Mouse (Mus musculus): ENCODE results near the gene Kirrel3. TPM values are rescaled to one million over a fixed set of nuclear protein-coding genes. Genes with fewer than 3 reads are reported as not detected.

Kirrel3 gene
- 10.7 TPM for polyA plus RNA-seq (2014; fragmentation: Illumina TruSeq; extraction: RNeasy Lipid Tissue Mini Kit (QIAGEN cat#74804); ENCODE audit: low read depth, low replicate concordance)

GRCm38 (mm10) chr9:34485759-34486431 lies at the start of gene Kirrel3:
TSS of gene Kirrel3 (plus strand) at chr9:34485894.

All from adipose tissue, adult 10 weeks (tissue).